Mouse (Mus musculus): ENCODE measurements around the gene 2200002D01Rik. TPM values are rescaled to one million over a fixed set of nuclear protein-coding genes. Genes with fewer than 3 reads are reported as not detected.
A peak's percentile ranks its signal among the peaks of the same experiment; 100 is the strongest.

The 2200002D01Rik gene
- polyA plus RNA-seq (2014; fragmentation: Nextera tagmentation; extraction: Ambion mirVana), result 1.2 and 1.6 TPM in 2 replicates

DNA sequence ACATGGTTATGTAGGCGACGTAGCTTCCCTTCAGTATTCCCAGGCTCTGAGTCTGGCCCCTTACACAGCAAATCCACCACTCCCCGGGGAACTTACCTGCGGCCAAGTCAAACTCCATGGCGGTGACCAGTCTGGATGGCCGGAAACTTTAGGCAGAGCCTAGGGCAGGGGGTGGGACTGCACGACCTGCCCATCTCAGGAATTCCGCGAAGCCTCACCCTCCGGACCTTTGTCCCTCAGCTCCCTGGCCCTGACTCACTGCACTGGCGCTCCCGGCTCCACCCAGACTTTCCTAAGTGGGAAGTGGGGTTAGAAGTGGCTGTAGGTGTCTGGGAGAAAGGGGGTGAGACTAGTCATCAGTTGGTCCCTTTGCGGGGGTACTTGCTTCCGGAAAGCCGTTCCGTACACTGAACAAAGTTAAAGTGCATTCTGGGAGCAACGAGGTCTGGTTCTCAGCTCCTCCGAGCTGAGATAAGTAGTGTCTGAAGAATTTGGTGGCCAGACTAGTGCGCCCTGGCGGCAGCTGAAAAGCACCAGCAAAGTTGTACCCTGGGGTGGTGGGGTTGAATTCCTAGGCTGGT is at the start of gene 2200002D01Rik:
2200002D01Rik (minus strand) TSS at position 206 of the 581 bp plus-strand sequence.
- Histone ChIP-seq H3K9me3 (ENCODE audit: control insufficient read depth, low read length) (no peaks in the 10 kb centered on the region), H3K4me3 (ENCODE audit: low read depth, low read length) (peak within 1 kb of the TSS; percentile 20), H3K4me1 (ENCODE audit: control insufficient read depth, insufficient read depth, low read length) (no peaks in the 10 kb centered on the region), H3K27ac (ENCODE audit: low read depth, low read length) (no peak within 1 kb of the TSS), H3K9ac (ENCODE audit: low read length) (peak within 1 kb of the TSS; percentile 28), H3K27me3 (ENCODE audit: control insufficient read depth, insufficient read depth, low read length) (peaks cover 6% of the 10 kb centered on the region; the same call in 1 of the 2 replicates), H3K36me3 (ENCODE audit: control insufficient read depth, insufficient read depth, low read length) (peaks cover 3% of the 10 kb centered on the region), H3K4me2 (ENCODE audit: low read depth) (peak within 1 kb of the TSS; percentile 43)
- DNase-seq (ENCODE audit: low spot score) (peak; percentile 23), ATAC-seq (ENCODE audit: insufficient read depth, low FRiP score, low TSS enrichment) (no peak)
- WGBS, result 4% methylated on average over 20 of the region's 20 CpGs

DNA sequence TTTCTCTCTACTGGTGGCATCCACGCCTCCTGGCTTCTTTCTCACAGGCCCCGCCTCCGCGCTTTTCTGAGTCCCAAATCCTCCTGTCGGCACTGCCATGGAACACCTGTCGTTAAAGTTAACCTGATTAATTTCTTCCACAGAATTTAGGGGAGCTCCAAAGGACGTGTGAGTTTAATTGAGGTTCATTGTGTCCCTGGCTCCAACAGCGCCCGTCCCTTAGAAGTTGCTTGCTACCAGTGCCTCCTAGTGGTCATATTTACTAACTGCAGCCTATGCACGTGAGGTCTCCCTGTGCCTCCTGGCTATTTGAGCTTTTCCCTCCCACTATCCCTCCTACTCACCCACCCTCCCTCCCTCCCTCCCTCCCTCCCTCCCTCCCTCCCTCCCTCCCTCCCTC is 48.7 kb upstream of the 2200002D01Rik start:
- Histone ChIP-seq H3K27me3 (ENCODE audit: control insufficient read depth, insufficient read depth, low read length) (no peaks in the 10 kb centered on the region), H3K4me3 (ENCODE audit: low read depth, low read length) (no peak overlapping the region), H3K36me3 (ENCODE audit: control insufficient read depth, insufficient read depth, low read length) (no peaks in the 10 kb centered on the region), H3K4me2 (ENCODE audit: low read depth) (no peak overlapping the region), H3K9ac (ENCODE audit: low read length) (no peak overlapping the region), H3K9me3 (ENCODE audit: control insufficient read depth, low read length) (no peaks in the 10 kb centered on the region), H3K4me1 (ENCODE audit: control insufficient read depth, insufficient read depth, low read length) (peaks cover 21% of the 10 kb centered on the region), H3K27ac (ENCODE audit: low read depth, low read length) (no peak overlapping the region)
- WGBS, result 12% methylated on average over 10 of the region's 10 CpGs
- ATAC-seq (ENCODE audit: insufficient read depth, low FRiP score, low TSS enrichment) (no peak), DNase-seq (ENCODE audit: low spot score) (peak; percentile 57)

DNA sequence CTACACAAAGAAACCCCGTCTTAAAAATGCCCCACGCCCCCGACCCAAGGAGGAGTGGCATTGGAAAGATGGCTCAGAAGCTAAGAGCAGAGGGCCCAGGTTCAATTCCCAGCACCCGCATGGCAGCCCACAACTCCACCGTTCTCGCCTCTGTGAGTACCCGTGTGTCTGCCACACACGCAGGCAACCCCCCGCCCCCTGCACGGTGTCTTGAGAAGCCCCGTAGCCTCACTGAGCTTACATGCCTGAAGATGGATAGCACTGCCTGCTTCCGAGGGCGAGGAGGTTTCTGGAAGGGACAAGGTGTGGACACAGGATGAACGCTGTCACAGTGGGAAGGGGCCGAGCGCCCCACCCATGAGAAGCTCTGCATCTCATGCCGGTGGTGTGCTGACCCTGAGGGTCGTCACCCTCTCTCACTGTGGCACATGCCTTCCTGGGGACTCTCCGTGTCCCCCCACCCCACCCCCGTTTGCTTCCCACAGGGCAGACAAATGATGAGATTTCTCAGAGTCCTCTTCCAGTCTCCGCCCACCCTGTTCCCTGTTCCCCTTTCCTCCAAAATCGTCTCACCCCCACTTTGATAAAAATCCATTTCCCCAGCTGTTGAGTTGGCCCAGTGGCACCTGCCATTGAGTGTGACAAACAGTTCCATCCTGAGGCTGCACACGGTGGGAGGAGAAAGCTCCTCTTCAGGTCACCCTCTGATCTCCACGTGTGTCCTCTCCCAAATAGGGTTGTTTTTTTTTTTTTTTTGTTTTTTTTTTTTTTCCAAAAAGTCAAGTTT is 47.8 kb upstream of the 2200002D01Rik start:
- Histone ChIP-seq H3K4me2 (ENCODE audit: low read depth) (no peak overlapping the region), H3K27me3 (ENCODE audit: control insufficient read depth, insufficient read depth, low read length) (no peaks in the 10 kb centered on the region), H3K27ac (ENCODE audit: low read depth, low read length) (no peak overlapping the region), H3K36me3 (ENCODE audit: control insufficient read depth, insufficient read depth, low read length) (no peaks in the 10 kb centered on the region), H3K9me3 (ENCODE audit: control insufficient read depth, low read length) (no peaks in the 10 kb centered on the region), H3K4me1 (ENCODE audit: control insufficient read depth, insufficient read depth, low read length) (peaks cover 29% of the 10 kb centered on the region), H3K9ac (ENCODE audit: low read length) (no peak overlapping the region), H3K4me3 (ENCODE audit: low read depth, low read length) (no peak overlapping the region)
- ATAC-seq (ENCODE audit: insufficient read depth, low FRiP score, low TSS enrichment) (no peak), DNase-seq (ENCODE audit: low spot score) (no peak)
- 85% methylated on average over 24 of the region's 24 CpGs for WGBS

DNA sequence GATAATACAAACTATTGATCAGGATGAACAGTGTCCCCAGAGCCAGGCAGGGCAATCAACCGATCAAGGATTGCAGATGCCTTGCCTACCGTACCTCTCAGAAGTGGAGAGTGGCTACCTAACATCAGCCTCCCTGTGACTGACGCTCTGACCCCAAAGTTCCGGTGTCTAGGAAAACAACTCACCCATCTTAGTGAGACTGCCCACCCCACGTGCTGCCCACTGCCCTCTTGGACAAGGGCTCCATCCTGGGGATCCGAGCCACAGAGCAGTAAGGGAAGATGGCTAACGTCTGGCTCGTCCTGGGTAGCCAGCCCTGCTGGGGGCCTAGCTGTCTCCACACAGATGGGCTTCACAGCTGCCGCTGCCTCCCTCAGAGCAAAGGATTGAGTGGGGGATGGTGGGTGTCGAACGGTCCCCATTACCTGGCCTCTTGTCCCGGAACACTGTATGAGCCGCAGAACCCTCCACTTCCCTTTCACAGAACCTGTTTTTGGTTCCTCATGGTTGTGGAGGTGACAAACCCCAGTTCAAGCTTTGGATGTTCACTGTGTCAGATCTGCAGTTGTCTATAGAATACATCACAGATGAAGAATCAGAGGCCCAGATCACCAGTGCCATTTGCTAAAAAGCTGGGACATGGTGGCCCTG is 46.0 kb upstream of the 2200002D01Rik start:
- no peaks in the 10 kb centered on the region for H3K9me3 ChIP-seq (ENCODE audit: control insufficient read depth, low read length)
- H3K36me3 ChIP-seq (ENCODE audit: control insufficient read depth, insufficient read depth, low read length), result no peaks in the 10 kb centered on the region
- H3K4me1 ChIP-seq (ENCODE audit: control insufficient read depth, insufficient read depth, low read length), result peaks cover 37% of the 10 kb centered on the region
- H3K4me2 ChIP-seq (ENCODE audit: low read depth), result no peak overlapping the region
- ATAC-seq (ENCODE audit: insufficient read depth, low FRiP score, low TSS enrichment), result no peak
- WGBS, result 54% methylated on average over 13 of the region's 13 CpGs
- H3K9ac ChIP-seq (ENCODE audit: low read length), result no peak overlapping the region
- no peaks in the 10 kb centered on the region for H3K27me3 ChIP-seq (ENCODE audit: control insufficient read depth, insufficient read depth, low read length)
- no peak overlapping the region for H3K4me3 ChIP-seq (ENCODE audit: low read depth, low read length)
- H3K27ac ChIP-seq (ENCODE audit: low read depth, low read length), result 0 out of 2 replicates have a peak overlapping the region, but pooled peaks have one; percentile 20
- DNase-seq (ENCODE audit: low spot score), result no peak

DNA sequence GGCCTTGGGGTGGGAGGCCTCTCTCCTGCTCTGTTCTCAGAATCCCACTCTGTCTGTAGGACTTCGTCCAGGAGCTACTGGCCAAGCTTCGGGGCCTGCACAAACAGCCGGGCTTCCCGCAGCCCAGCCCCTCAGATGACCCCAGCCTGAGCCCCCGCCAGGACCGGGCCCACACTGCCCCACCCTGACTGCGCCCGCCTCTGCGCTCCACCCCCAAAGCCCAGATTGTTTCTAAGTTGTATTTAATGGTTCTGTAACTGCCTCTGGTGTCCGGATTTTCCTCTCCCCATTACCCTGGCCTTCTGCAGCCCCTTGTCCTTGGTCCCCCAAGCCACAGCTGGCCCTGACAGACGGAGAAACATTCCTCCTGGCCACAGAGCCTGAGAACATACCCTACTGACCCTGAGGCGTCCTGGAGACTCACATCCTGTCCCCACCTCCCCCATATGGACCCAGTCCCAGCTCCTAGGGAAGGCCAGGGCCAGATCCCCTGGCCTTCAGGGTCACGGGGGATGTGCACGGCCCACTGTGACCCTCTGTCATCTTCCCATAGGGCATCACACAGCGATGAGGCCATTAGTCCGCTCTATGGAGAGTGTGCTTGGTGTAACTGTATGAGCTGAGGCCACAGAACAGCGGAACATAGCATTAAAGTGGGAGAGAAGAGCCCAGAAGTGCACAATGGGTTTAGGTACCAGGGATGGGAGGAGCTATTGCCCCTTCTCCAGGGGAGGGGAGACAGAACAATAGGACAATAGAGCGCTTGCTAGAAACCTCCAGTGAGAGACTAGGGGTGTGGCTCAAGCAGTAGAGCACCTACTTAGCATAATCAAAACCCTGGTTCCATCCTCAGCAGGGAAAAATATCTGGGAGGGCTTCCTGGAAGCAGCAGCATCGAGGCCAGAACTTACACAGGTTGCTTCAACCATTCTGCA is 45.1 kb upstream of the 2200002D01Rik start:
- 0 out of 2 replicates have a peak, but pooled peaks have one; percentile 9 for ATAC-seq (ENCODE audit: insufficient read depth, low FRiP score, low TSS enrichment)
- H3K4me2 ChIP-seq (ENCODE audit: low read depth), result peak overlapping the region; percentile 25; the same call in 1 of the 2 replicates
- H3K4me3 ChIP-seq (ENCODE audit: low read depth, low read length), result no peak overlapping the region
- no peaks in the 10 kb centered on the region for H3K36me3 ChIP-seq (ENCODE audit: control insufficient read depth, insufficient read depth, low read length)
- peak; percentile 39 for DNase-seq (ENCODE audit: low spot score)
- no peaks in the 10 kb centered on the region for H3K27me3 ChIP-seq (ENCODE audit: control insufficient read depth, insufficient read depth, low read length)
- H3K27ac ChIP-seq (ENCODE audit: low read depth, low read length), result peak overlapping the region; percentile 82
- WGBS, result 13% methylated on average over 19 of the region's 19 CpGs
- H3K4me1 ChIP-seq (ENCODE audit: control insufficient read depth, insufficient read depth, low read length), result peaks cover 40% of the 10 kb centered on the region
- H3K9ac ChIP-seq (ENCODE audit: low read length), result peak overlapping the region; percentile 42; the same call in 1 of the 2 replicates
- no peaks in the 10 kb centered on the region for H3K9me3 ChIP-seq (ENCODE audit: control insufficient read depth, low read length)

DNA sequence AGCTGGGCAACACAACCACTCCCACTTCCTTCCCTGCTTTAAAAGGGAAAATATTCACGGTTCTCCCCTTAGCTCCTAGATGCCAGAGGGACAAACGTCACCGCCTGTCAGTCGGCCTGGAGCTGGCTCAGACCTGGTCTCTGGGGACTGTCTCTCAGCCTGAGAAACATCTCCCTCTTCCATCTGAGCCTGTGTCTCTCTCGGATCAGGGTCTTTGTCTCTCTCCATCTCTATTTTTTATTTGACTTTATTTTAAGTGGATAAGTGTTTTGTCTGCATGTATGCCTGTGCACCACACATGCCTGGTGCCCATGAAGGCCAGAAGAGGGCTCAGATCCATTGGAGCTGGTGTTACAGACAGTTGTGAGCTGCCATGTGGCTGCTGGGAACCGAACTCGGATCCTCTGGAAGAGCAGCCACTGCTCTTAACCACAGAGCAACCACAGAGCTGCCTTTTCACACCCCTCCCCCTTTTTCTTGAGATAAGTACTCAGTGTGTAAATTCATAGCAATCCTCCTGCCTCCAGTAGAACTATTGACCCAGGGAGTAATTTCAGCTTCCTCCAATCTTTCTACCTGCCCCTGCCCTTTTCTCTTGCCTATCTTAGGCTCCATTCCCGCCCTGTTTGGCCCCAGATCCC is 44.3 kb upstream of the 2200002D01Rik start:
- peaks cover 40% of the 10 kb centered on the region for H3K4me1 ChIP-seq (ENCODE audit: control insufficient read depth, insufficient read depth, low read length)
- no peaks in the 10 kb centered on the region for H3K36me3 ChIP-seq (ENCODE audit: control insufficient read depth, insufficient read depth, low read length)
- H3K9ac ChIP-seq (ENCODE audit: low read length), result peak overlapping the region; percentile 48
- peak overlapping the region; percentile 25; the same call in 1 of the 2 replicates for H3K4me2 ChIP-seq (ENCODE audit: low read depth)
- H3K4me3 ChIP-seq (ENCODE audit: low read depth, low read length), result no peak overlapping the region
- WGBS, result 24% methylated on average over 8 of the region's 8 CpGs
- DNase-seq (ENCODE audit: low spot score) (no peak), ATAC-seq (ENCODE audit: insufficient read depth, low FRiP score, low TSS enrichment) (no peak; the same call in 1 of the 2 replicates)
- H3K27me3 ChIP-seq (ENCODE audit: control insufficient read depth, insufficient read depth, low read length), result no peaks in the 10 kb centered on the region
- no peaks in the 10 kb centered on the region for H3K9me3 ChIP-seq (ENCODE audit: control insufficient read depth, low read length)
- peak overlapping the region; percentile 82 for H3K27ac ChIP-seq (ENCODE audit: low read depth, low read length)

DNA sequence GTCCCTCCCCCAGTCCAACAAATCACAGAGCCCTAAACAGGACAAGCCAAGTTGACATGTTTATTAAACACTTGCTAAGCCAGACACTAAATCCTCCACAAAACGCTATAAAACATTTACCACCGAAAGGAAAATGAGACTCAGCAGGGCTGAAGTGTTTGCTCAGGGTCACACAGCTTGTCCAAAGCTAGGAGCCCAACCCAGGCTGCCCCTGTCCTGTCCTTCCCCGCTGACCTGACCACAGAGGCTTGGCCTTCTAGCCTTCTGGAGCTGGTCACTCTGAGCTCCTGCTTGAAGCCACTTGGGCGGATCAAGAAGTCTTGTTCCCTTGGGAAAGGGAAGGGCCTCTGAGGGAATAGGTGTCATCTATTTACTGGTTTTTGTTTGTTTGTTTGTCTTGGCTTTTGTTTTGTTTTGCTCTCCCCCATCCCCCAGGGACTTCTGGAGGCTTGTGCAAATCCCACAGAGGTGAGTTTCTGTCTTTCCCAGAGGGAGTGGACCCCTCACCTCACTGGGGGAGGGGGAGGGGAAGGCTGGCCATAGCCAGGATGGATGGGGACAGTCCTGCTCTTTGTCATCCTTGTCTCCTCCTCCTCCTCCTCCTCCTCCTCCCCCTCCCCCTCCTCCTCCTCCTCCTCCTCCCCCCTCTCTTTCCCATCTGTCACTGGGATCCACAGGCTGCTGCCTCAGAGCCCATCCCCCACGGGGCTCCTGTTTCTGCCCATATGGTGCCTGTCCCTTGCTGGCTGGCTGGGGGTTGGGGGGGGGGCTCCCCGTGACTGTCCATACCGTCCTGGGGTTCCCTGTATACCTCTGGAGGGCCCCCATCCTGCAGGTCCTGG is 43.6 kb upstream of the 2200002D01Rik start:
- Histone ChIP-seq H3K9me3 (ENCODE audit: control insufficient read depth, low read length) (no peaks in the 10 kb centered on the region), H3K9ac (ENCODE audit: low read length) (peak overlapping the region; percentile 48), H3K36me3 (ENCODE audit: control insufficient read depth, insufficient read depth, low read length) (no peaks in the 10 kb centered on the region), H3K4me2 (ENCODE audit: low read depth) (peak overlapping the region; percentile 16; the same call in 1 of the 2 replicates), H3K4me3 (ENCODE audit: low read depth, low read length) (0 out of 2 replicates have a peak overlapping the region, but pooled peaks have one; percentile 6), H3K4me1 (ENCODE audit: control insufficient read depth, insufficient read depth, low read length) (peaks cover 40% of the 10 kb centered on the region), H3K27ac (ENCODE audit: low read depth, low read length) (peak overlapping the region; percentile 82), H3K27me3 (ENCODE audit: control insufficient read depth, insufficient read depth, low read length) (no peaks in the 10 kb centered on the region)
- 15% methylated on average over 6 of the region's 7 CpGs for WGBS
- DNase-seq (ENCODE audit: low spot score) (peak; percentile 69), ATAC-seq (ENCODE audit: insufficient read depth, low FRiP score, low TSS enrichment) (peak; percentile 56)

All from neural tube, embryonic 11.5 days (tissue).